Mouse (Mus musculus): ENCODE measurements around the gene Orc4. TPM values are rescaled to one million over a fixed set of nuclear protein-coding genes. Genes with fewer than 3 reads are reported as not detected.
"Not testable (repeated sequence)": the region's sequence is repeated elsewhere in the genome, so short reads cannot be mapped to it uniquely, and the experiment has no call there.

Gene Orc4
- polyA plus RNA-seq, 1 experiment from 2014 or later: 92.1 TPM

GRCm38 (mm10) chr2:48885945-48886344, 64.1 kb downstream of the Orc4 start:
- Histone ChIP-seq H3K27me3 (no peaks in the 10 kb centered on the region), H3K27ac (no peak overlapping the region), H3K9me3 (no peaks in the 10 kb centered on the region), H3K4me1 (peaks cover 2% of the 10 kb centered on the region; the same call in 1 of the 2 replicates), H3K4me3 (no peak overlapping the region), H3K36me3 (no peaks in the 10 kb centered on the region), H3K9ac (no peak overlapping the region), H3K4me2 (no peak overlapping the region)
- no peak for ATAC-seq (ENCODE audit: insufficient number of reproducible peaks, low FRiP score, low TSS enrichment, low read depth)

- Histone ChIP-seq H3K4me3 (no peak overlapping the region), H3K36me3 (no peaks in the 10 kb centered on the region), H3K4me2 (no peak overlapping the region), H3K9ac (no peak overlapping the region), H3K9me3 (no peaks in the 10 kb centered on the region), H3K27me3 (no peaks in the 10 kb centered on the region), H3K4me1 (no peaks in the 10 kb centered on the region), H3K27ac (no peak overlapping the region)
- WGBS: 69% methylated on average over 5 of the region's 5 CpGs
- ATAC-seq (ENCODE audit: insufficient number of reproducible peaks, low FRiP score, low TSS enrichment, low read depth): no peak
Measured at GRCm38 (mm10) chr2:48868199-48868913, 81.7 kb downstream of the Orc4 start.

- not testable (repeated sequence) for H3K36me3 ChIP-seq; ATAC-seq (ENCODE audit: insufficient number of reproducible peaks, low FRiP score, low TSS enrichment, low read depth); H3K27ac ChIP-seq; H3K27me3 ChIP-seq; H3K4me2 ChIP-seq; H3K9me3 ChIP-seq; H3K4me1 ChIP-seq; H3K9ac ChIP-seq; H3K4me3 ChIP-seq
- WGBS: 89% methylated on average over 6 of the region's 6 CpGs
Measured at GRCm38 (mm10) chr2:48865596-48865995, 84.5 kb downstream of the Orc4 start.

Other genes starting within 250 kb of the Orc4 start
- 19.0 and 19.5 TPM in 2 replicates for gene Acvr2a, start 136.2 kb downstream of the Orc4 start, polyA plus RNA-seq (2015; fragmentation: Nextera tagmentation; extraction: Ambion mirVana)
- 28.2 and 28.8 TPM in 2 replicates for gene Mbd5, start 769 bp downstream of the Orc4 start, polyA plus RNA-seq (2015; fragmentation: Nextera tagmentation; extraction: Ambion mirVana)

All from limb, embryonic 15.5 days (tissue).